Mouse (Mus musculus) ovary, postnatal 10 days (tissue): ENCODE measurements at regions not wholly inside any gene's neighbourhood (a gene's known extent, or its start where the extent isn't known, plus 50 kb on each side); places are given as distances from the start of the nearest gene placed in this dataset.

ENCODE experiments used
- DNase-seq: peaks from one replicate; pipeline ENCODE4 v3.0.0; 2022; ENCODE audit warnings: low spot score

DNA sequence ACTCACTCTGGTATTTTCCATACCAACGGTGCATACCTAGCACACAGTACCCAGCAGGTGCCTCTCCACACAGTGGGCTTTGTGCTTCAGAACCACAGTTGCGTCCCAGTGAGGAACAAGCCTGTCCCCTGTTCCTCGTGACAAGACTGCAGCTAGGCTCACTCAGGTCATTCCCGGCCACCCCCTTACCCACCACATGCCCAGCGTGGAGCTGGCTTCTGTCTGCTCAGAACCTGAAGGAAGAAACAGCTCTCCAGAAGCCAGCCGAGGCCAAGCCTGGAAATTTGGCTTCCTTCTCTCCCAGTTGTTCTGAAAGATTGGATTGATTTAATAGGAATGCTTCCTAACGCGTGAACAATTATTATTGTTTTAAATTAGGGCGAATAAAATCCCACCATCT lies 118.1 kb upstream of the Zmiz1 start:
- DNase-seq = no peak

DNA sequence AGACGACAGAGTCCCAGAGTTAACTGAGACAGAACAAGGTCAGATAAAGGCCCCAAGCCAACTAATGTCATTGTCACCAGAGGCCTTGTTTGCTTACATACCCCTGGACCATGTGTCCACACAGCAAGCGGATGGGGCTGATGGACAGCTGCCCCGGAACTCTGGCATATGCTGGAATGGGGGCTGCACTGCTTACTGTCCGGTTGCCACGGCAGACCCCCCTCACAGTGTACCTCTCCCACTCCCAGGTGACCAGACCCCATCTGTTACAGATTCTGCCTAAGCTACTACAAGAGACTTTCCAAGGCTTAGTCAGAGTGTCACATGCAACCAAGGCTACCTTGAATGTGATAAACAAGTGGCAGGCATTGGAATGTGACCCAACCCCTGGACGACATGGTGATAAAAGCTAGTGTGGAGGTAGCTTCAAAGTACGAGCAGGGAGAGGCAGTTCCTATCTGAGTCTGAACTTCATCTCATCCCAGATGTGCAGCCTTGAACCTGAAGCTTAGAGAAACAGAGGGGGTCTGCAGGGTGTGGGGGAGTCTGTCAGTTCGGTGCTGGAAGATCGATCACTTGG lies 117.0 kb upstream of the Zmiz1 start:
- DNase-seq = no peak

DNA sequence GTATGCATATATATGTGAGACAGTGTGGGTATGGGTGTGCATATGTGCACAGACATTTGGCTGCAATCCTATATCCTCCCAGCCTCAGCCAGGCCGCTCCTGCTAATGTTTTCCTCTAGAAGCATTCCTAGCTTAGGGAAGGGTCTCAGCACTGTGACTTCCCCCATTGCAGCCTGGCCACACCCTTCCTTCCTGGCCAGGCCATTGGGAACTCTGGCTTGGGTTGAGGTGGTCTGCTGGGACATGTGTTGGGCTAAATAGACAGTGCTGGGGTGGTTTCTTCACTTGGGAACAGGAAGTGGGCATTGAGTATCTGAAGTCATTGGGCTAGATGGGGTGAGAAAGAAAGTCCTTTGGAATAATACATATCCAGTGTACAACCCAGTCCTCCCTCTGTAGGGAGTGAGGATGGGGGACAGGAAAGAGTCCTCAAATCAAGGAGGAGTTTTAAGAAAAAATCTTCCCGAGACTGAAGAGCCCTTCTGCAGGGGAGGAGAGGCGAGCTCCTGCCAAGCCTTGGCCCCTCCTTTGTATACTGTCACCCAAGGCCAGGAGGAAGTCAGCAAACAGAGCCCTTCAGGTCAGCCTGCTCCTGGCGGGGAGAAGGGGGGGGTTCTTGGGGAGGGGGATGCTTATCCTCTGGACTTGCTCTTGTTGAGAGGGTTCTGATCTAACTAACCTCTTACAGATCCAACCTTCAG lies 116.0 kb upstream of the Zmiz1 start:
- no peak for DNase-seq

DNA sequence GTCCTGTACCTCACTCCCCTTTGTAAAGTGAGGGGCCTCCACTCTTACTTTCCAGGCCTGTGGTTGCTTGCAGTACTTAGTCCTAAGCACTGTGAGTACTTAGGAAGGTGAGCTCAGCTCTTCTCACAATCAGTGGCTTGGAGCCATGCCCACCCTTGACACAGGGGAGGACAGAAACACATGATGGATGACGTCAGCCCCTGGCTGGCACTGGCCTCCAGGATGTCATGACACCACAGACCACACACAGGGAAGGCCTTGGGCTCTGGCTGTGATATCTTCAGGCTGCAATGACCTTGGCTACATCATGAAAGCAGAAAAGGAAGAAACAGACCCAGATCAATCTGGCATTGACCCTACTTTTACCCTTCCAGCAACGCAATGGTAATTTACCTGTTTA lies 113.0 kb upstream of the Zmiz1 start:
- no peak for DNase-seq

DNA sequence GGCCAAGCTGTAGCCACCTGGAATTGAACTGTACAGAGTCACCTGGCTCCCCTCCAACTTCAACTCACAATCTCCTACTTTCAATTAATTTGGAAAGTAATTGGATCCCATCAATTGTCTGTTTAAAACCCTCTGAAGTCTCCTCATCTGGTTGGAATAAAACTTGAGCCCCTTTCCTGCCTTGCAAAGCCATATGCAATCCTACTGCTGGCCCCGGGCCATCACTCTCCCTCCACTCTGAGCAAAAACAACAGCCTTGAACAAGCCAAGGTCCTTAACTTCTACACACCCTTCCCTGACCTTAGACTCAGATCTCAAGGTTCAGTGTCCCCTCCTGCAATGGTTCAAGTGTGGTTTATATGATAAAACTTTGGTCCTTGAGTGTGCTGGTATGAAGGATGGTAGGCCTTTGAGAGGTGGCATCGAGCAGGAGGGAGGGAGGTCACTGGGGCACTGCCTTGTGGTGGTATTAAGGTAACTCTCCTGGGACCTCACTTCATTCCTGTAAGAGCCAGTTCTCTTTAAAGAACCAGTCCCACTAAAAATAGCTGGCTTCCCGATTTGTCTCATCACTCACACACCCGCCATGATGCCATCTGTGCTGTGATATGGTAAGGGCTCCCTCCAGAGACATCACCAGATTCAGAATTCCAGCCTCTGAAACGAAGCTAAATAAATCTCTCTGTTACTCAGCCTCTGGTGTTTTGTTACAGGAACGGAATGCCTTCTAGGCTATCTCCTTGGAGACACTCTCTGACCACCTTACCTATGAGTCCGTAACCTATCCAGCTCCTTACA lies 112.0 kb upstream of the Zmiz1 start:
- DNase-seq = no peak

DNA sequence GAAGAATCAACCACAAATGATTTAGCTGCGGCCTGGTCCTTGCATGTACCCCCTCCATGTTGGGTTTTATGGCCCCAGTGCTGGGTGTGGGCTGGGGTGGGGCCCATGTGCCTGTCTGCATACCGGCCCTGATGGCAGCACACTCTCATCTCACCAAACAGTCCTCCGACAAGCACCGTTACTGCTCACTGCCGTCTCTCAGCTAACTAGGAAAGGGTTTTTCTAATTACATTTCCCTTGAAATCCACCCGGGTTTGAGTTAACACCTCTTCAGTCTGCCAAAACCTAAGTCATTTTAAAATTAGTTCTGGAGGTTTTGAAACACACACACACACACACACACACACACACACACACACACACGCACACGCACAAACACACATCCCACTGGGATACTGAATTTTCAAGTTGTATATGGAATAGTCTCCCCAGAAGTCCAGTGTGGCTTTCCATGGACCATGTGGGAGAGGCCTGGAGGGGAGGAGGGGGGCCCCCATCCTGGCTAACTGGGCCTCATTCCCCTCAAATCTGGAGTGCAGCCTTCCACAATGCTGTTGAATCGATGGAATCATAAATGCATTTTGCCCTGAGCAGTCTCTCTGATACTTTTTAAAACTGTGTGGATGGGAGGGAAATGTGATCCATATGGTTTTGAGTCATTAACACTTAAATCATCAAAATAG lies 108.6 kb upstream of the Zmiz1 start:
- no peak for DNase-seq

DNA sequence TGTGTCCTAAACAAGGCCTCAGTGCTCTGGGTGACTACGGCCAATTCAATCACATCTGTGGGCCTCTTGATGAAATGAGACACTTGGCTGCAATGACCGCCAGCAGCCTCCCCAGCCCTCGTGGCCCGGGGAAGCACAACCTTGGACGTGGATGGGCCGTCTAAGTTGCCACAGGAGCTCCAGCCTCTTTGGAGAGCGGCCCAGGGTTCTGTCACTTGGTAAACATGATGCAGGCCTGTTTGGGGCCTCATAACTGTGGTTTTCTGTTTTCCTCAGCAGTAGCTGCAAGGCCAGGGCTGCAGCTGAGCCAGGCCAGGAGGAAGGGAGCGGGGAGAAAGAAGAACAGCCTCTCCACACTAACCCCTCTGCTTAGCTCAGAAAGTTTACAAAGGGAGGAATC lies 105.2 kb upstream of the Zmiz1 start:
- no peak for DNase-seq

DNA sequence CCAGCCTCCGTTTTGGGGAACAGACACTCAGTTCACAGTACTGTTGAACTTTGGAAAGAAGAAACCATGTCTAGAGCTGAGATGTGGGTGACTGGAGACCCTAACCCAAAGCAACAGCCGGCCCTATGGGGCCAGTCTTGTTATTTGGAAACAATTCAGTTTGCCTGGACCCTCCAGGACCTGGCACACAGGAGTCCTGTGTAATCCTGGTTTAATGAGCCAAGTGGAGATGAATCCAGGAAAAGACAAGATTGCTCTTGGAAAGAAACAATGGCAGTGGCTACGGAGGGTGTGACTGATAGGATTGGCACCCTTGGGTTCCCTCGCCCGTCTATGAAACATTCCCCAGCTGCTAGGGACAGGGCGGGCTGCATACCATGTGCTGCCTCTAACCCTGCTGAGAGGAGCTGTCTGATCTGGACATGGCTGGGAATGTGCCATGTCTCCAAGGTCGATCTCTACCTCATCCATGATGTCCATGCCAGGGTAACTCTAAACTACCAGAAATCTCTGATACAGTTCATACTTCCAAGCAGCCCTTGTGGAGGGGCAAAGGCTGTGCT lies 104.6 kb upstream of the Zmiz1 start:
- no peak for DNase-seq

DNA sequence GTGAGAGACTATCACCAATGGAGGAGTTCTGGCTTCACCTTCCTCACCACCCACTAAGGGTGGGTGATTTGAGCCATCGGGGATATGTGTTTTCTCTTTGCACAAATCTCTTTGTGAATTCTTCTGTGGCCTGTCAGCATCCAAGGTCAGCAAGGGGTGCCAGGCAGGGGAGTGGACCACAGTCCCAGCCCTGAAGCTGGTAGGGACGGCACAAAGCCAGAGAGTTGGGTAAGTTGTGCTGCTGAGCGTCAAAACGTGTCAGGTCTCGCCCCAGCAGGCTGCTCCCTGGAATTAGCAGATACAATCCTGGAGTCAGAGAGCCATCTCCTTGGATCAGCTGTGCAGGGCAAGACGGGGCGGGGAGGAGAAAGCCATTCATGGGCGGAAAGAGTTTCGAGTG lies 101.2 kb upstream of the Zmiz1 start:
- no peak for DNase-seq

DNA sequence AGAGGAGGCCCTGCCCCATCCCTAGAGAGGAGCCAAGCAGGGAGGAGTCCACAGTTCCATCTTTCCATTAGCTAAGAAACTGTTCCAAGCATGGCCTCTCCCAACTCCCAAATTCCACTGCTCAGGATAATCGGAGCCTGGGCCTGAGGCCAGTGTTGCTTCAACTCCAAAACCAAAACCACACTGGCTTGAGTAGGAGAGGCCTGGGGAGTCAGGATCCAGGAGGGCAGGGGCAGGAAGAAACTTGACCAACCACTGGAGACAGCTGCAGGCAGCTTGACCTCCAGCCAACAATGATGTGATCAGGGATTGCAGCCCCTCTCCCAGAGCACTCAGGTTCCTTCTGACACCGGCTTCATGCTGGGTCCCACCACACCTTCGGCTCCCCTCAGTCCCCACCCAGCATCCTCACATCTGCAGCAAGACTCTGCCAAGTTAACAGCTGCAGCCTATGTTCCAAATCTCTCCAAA lies 99.1 kb upstream of the Zmiz1 start:
- DNase-seq = no peak

DNA sequence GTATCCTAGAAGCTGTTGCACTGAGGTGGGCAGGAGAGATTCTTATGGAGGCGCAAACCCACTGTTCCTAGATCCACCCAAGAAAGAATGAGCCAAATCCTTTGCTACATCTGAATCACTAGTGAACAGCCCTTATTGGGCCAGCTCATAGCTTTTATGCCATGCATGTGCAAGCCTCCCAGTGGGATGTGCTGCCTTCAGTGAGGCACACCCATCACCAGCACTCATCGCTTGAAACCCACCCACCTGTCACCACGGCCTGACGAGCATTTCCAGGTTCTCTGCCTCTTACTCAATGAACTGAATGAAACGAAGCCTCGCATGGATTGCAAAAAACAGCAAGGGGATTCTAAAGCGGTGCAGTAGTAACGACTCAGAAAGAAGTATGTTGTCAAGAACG lies 98.3 kb upstream of the Zmiz1 start:
- no peak for DNase-seq

DNA sequence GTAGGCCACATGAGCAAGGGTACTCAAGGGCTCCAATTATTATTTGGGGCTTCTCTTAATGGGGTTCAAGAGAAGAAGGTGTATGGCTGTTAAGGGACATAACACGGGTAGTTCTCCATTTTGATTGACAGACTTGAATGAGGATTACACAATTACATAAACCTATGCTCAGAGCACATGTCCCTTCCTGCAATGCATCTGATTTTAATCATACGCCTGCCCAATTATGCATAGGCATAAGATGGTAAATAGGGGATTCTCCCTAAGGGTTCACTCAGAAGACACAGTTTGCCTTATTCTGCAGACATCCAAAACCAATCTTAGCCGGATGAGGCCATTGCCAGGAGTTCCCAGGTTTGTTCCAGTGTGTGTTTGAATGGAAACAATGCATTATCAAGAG lies 97.9 kb upstream of the Zmiz1 start:
- no peak for DNase-seq

DNA sequence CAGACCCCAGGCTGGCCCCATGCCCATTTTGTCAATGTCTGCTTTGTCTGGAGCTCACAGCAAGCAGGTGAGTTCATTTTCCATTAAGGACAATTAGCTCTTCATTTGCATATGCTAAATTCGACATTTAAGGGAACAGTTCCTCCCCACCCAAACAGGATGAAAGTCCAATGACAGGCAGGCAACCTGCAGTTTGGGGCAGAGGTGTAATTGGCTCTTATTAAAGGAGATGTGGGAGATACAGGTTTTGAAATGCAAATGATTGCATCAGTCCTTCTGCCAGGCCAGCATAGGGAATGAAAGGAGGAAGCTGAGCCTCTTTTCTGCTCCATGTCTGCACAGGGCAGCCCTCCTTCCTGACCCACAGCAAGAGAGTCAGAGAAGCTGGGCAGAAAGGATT lies 96.2 kb upstream of the Zmiz1 start:
- no peak for DNase-seq

DNA sequence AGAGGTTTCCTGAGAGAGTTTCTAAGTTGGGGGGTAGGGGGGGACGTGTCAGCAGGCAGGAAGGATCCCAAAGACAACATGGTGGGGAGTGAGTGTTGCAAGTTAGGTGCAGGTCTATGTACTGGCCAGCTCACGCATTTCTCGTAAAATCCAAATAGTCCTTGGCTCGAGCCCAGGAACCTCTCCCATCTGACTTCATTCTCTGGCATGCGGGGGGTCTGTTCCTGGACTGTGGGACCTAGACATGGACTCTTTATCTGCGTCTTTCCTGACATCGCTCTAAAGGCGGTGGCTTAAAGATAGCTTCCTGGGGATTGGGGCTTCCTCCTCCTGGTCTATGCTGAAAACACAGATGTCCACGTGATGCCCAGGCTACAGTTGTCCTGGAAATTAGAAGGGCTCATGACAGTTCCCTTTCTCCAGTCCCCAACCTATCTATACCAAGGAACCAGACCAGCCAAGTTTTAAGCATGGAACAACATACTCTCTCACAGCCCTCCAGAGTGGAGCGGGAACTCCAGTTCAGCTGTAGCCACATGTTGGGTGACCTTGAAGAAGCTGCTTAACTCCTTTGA lies 93.7 kb upstream of the Zmiz1 start:
- DNase-seq = no peak

DNA sequence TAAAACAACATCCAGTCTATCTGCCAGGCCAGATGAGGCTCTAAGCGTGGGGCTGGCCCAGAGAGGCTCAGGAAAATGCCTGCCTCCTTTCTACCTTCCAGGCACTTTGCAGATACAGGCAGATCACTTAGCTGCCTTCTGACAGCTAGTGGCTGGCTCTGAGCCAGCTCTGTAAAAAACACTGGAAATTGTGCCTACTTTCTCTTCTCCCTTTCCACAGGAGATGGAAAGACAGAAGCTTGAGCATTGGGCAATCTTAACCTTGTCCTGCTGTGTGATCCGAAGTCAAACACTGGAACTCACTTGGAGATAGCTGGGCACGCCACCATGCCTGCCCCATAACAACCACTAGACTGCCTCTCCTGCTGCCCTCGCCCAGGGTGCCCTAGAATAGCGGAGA lies 93.0 kb upstream of the Zmiz1 start:
- no peak for DNase-seq

DNA sequence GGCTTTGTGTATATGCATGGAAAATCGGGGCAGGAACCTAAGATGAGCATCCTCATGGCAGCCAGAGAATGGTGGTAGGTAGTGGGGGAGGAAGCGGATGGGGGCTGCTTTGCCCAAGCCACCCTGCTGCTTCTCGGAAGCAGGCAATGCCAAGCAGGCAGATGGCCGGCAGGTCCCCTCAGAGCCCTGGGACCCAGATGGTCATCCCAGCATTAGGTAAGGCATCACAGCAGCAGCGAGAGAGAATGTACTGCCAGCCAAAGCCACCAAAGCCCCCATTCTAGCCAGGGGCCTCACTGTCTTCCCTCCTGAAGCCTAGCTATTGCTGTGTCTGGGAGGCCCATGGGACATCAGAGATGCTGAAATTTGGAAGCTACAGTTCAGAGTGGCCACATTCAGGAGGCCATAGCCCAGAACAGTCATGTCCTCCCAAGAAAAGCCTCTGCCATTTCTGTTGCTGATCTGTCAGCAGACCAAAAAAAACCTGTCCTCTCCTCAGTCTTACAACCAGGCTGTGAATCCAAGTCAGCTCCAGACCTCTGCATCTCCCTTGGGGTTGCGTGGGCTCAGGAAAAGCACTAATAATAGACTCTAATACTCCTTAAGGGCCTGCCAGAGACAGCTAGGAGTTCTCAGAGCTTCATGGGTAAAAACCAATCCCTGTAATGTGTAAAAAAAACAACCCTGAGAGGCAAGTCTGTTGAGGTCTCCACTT lies 88.5 kb upstream of the Zmiz1 start:
- DNase-seq = no peak

DNA sequence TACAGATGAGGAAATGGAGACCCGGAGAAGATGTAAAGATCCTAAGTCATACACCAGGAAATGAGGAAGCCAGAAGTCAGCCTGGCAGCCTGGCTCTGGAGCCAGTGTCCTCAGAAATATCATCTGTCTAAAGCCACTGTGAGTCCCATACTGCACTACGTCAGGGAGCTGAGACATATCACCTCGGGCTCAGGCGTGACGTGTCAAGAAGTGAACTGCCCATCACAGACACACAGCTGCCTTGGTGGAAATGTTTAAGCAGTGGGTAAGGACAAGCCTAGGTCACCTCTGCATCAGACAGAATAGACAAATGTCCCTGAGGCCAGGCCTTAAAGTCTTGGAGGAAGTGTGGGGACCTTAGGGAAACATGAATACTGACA lies 88.0 kb upstream of the Zmiz1 start:
- no peak for DNase-seq

DNA sequence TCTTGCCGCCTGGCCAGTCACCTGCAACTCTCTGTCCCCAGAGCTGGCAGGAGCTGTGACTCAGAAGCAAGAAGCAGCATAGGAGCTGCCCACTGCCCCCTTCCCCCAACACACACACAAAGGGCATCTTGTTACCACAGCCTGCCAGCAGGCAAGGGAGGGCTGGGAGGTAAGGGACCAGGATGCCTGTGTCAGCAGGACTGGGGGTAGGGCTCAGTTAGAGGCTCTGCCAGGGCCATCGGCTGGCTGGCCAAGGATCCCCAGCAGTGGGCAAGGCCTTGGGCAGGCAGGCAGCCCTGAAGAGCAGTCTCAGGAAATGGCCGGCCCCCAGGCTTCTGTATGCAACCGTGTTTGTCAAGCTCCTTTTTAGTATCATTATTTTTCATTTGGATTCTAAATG lies 87.3 kb upstream of the Zmiz1 start:
- no peak for DNase-seq

DNA sequence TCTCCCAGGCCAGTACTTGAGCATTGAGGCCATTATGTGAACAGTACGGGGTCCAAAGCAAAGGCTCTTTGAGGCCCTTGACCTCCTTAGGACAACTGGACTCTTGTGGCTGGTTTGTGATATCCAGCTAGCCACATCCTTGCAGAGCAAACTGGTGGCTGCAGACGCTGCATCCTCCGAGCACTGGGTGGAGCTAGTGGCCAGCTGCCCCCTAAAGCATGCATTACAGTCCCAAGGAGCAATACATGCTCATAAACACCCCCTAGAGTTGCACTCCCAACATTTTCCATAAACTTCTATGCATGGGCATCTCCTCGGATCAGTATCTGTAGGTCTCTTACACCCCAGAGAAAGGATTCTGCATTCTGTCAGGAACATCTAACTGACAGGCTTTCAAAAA lies 86.4 kb upstream of the Zmiz1 start:
- no peak for DNase-seq

DNA sequence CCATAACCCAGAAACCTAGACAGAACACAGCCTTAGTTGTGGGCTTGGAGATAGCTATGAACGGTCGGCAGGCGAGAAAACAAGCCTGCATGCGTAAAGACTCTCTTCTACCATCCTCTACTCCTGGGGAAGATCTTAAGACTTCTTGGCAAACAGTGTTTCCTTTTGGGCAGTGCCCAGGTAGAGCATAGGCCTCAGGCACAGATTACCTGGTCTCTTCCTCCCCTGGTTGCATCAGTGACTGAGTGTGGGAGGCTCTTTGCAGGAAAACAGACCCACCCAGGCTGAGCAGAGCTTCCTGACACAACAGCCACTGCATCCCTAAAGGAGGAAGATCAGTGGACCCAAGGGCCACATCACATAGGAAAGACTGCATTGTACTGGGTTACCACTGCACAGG lies 85.8 kb upstream of the Zmiz1 start:
- no peak for DNase-seq

DNA sequence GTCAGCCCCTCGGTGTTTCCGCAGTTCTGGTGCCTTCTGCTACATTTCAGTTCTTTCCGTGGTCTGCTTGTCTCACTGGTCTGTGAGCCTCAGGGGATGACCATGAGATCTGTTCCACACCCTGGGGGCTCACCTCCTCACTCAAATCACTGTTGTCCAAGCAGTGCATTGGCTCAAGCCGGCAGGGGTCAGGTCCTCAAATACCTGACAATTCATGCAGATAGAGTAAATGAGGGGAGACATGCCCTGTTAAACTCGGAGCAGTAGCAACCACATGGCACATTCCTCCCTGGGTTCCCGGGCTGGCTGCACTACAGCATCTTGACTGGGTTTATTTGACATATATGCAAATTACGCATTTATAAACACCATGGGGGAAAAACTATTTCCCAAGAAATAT lies 84.0 kb upstream of the Zmiz1 start:
- no peak for DNase-seq

DNA sequence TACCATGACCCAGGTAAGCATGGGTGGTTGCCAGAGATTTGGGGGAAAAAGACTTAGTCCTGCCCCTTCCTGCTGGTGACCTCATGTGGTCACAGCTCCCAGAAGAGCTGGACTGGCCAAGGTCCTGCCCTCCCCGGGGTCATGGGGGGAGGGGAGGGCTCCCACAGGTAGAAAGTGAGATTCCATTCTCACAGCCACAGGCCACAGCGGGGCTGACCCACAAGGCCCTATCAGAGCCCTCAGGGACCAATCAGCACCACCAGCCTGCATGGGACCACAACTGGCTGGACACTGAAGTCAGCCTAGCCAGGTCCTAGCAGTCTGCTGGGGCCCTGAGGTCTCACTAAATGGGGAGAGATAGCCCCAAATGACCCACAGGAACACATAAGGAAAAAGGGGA lies 81.9 kb upstream of the Zmiz1 start:
- no peak for DNase-seq
